Mouse (Mus musculus): ENCODE data around the gene Ccni. TPM values are rescaled to one million over a fixed set of nuclear protein-coding genes. Genes with fewer than 3 reads are reported as not detected.

Ccni gene
- total and polyA plus RNA-seq, 3 experiments: 34.7 to 91.6 (median 82.1) TPM

DNA sequence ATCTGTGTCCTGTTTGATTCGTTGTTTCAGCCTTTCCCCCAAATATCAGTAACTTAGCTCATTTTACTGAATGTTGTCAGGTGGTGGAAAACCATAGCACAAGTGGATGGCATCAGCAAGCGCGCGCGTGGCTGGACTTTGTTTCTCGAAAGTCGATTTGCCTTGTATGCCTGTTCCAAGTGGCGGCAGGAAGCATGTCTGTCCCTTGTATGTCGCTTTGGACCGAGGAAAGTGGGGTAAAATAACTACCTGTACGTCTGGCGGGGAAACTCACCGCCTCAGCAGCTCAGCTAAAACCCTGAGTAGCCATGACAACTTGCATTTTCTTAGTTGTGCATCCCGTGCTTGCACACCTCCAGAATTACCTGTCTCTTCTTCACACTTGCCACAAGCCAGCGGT lies 34.9 kb downstream of the Ccni start:
- Histone ChIP-seq H3K4me2 (ENCODE audit: insufficient read depth, low read depth, poor library complexity, severe bottlenecking) (no peak overlapping the region), H3K27me3 (replicated peaks) (no peaks in the 10 kb centered on the region), H3K9me3 (replicated peaks; ENCODE audit: low read length) (no peaks in the 10 kb centered on the region), H3K36me3 (replicated peaks in 1 of 2; ENCODE audit: control insufficient read depth in 1 of 2, insufficient read depth in 1 of 2, low read length in 1 of 2) (peaks cover 56 to 93% of the 10 kb centered on the region in 2 experiments), H3K9ac (ENCODE audit: insufficient read depth, low read depth) (no peak overlapping the region), H3K4me3 (replicated peaks in 1 of 3; ENCODE audit: low read depth in 2 of 3, low read length in 2 of 3, poor library complexity in 1 of 3) (no peak overlapping the region), H3K79me2 (replicated peaks; ENCODE audit: control insufficient read depth, extremely low read depth, insufficient read depth, poor library complexity, severe bottlenecking) (no peaks in the 10 kb centered on the region; the same call in 1 of the 2 replicates), H3K27ac (ENCODE audit: insufficient read depth, low read depth) (no peak overlapping the region), H3K4me1 (ENCODE audit: control insufficient read depth in 1 of 2, insufficient read depth in 2 of 2) (no peaks in the 10 kb centered on the region)
- DNase-seq (ENCODE audit: extremely low read depth): no peak
- dilution Hi-C loops (cut with MboI; ENCODE audit: extremely low pct_ligation_motif_present, extremely low pct_unique_long_range_greater_than_20kb, low sequenced_read_pairs): no loop called here
- in situ Hi-C loops (cut with MboI; ENCODE audit: low pct_ligation_motif_present, low pct_unique_long_range_greater_than_20kb, low sequenced_read_pairs): no loop called here
- TF ChIP-seq BHLHE40 (IDR thresholded peaks at IDR 0.05; ENCODE audit: low read depth, low read length): no peak
- no peak for TF ChIP-seq POLR2AphosphoS2 (IDR thresholded peaks at IDR 0.05; ENCODE audit: low read depth, low read length)
- no peak for TF ChIP-seq NRF1 (IDR thresholded peaks at IDR 0.05; ENCODE audit: low read depth, low read length)
- TF ChIP-seq ZMIZ1 (IDR thresholded peaks at IDR 0.05; ENCODE audit: low read depth, low read length): no peak
- no peak for TF ChIP-seq ZNF384 (IDR thresholded peaks at IDR 0.05; ENCODE audit: low read depth, low read length)
- TF ChIP-seq JUND (conservative IDR thresholded peaks at IDR 0.05; ENCODE audit: low read depth, low read length): no peak
- no peak for TF ChIP-seq E2F4 (IDR thresholded peaks at IDR 0.05; ENCODE audit: insufficient replicate concordance, low read depth, low read length)
- no peak for TF ChIP-seq RCOR1 (conservative IDR thresholded peaks at IDR 0.05; ENCODE audit: low read depth, low read length)
- no peak for TF ChIP-seq USF1 (IDR thresholded peaks at IDR 0.05; ENCODE audit: low read depth, low read length)

DNA sequence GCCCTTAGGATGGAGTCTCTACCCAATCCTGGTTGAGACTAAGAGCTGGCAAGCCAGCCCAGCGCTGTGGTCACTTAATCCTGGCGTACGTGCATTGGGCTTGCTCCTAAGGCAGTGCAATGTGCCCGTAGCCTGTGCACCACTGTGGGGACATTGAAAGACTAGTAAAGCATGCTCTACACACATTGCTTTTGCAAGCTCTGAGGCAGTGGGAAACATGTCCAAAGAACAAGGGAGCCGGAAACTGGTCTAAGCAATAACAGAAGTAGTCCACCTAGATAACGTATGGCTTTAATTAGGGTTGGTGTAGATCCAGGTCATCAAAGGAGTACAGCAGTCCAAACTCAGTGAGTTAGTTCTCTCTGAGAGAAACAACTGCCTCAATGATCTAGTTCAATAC lies 37.6 kb downstream of the Ccni start:
- in situ Hi-C loops (cut with MboI; ENCODE audit: low pct_ligation_motif_present, low pct_unique_long_range_greater_than_20kb, low sequenced_read_pairs): no loop called here
- H3K27ac ChIP-seq (ENCODE audit: insufficient read depth, low read depth): no peak overlapping the region
- peaks cover 65 to 97% of the 10 kb centered on the region in 2 experiments for H3K36me3 ChIP-seq (replicated peaks in 1 of 2; ENCODE audit: control insufficient read depth in 1 of 2, insufficient read depth in 1 of 2, low read length in 1 of 2)

More for the DNA sequence above, 37.6 kb downstream of the Ccni start:
- H3K9me3 ChIP-seq (replicated peaks; ENCODE audit: low read length): no peaks in the 10 kb centered on the region
- no peaks in the 10 kb centered on the region for H3K79me2 ChIP-seq (replicated peaks; ENCODE audit: control insufficient read depth, extremely low read depth, insufficient read depth, poor library complexity, severe bottlenecking)
- DNase-seq (ENCODE audit: extremely low read depth): no peak
- H3K9ac ChIP-seq (ENCODE audit: insufficient read depth, low read depth): no peak overlapping the region
- H3K4me1 ChIP-seq (ENCODE audit: control insufficient read depth in 1 of 2, insufficient read depth in 2 of 2): no peaks in the 10 kb centered on the region
- no peak overlapping the region for H3K4me3 ChIP-seq (replicated peaks in 1 of 3; ENCODE audit: low read depth in 2 of 3, low read length in 2 of 3, poor library complexity in 1 of 3)
- dilution Hi-C loops (cut with MboI; ENCODE audit: extremely low pct_ligation_motif_present, extremely low pct_unique_long_range_greater_than_20kb, low sequenced_read_pairs): no loop called here
- no peak overlapping the region for H3K4me2 ChIP-seq (ENCODE audit: insufficient read depth, low read depth, poor library complexity, severe bottlenecking)
- TF ChIP-seq ZC3H11A (IDR thresholded peaks at IDR 0.05; ENCODE audit: low read depth, low read length) (no peak), MXI1 (IDR thresholded peaks at IDR 0.05; ENCODE audit: low read depth, low read length) (no peak), JUND (conservative IDR thresholded peaks at IDR 0.05; ENCODE audit: low read depth, low read length) (no peak), MAFK (IDR thresholded peaks at IDR 0.05; ENCODE audit: insufficient replicate concordance, low read length) (no peak), ZMIZ1 (IDR thresholded peaks at IDR 0.05; ENCODE audit: low read depth, low read length) (no peak), MAX (IDR thresholded peaks at IDR 0.05; ENCODE audit: low read length) (no peak), CHD2 (IDR thresholded peaks at IDR 0.05; ENCODE audit: low read length) (no peak), RAD21 (IDR thresholded peaks at IDR 0.05; ENCODE audit: low read depth, low read length) (no peak), TBP (conservative IDR thresholded peaks at IDR 0.05; ENCODE audit: low read depth, low read length) (no peak), SIN3A (IDR thresholded peaks at IDR 0.05; ENCODE audit: low read length) (no peak), CTCF (conservative IDR thresholded peaks at IDR 0.05 in 1 of 2, IDR thresholded peaks at IDR 0.05 in 1 of 2; ENCODE audit: low read depth in 2 of 2, low read length in 2 of 2) (no peak), ELF1 (IDR thresholded peaks at IDR 0.05; ENCODE audit: low read depth, low read length) (no peak), POLR2A (IDR thresholded peaks at IDR 0.05; ENCODE audit: low read depth, low read length) (no peak), CHD1 (IDR thresholded peaks at IDR 0.05; ENCODE audit: low read depth, low read length) (no peak), TCF12 (IDR thresholded peaks at IDR 0.05; ENCODE audit: low read depth, low read length) (no peak), EP300 (IDR thresholded peaks at IDR 0.05; ENCODE audit: low read length) (no peak), ZKSCAN1 (IDR thresholded peaks at IDR 0.05; ENCODE audit: borderline replicate concordance, low read depth, low read length) (no peak), USF2 (conservative IDR thresholded peaks at IDR 0.05; ENCODE audit: low read depth, low read length) (no peak), IRF4 (IDR thresholded peaks at IDR 0.05; ENCODE audit: low read depth, low read length) (no peak)
- no peaks in the 10 kb centered on the region for H3K27me3 ChIP-seq (replicated peaks)

Measured in CH12.LX (cell line).